Mouse (Mus musculus): ENCODE results near the gene Nipa2. TPM values are rescaled to one million over a fixed set of nuclear protein-coding genes. Genes with fewer than 3 reads are reported as not detected.
A peak's percentile ranks its signal among the peaks of the same experiment; 100 is the strongest.

Gene Nipa2
- total and polyA plus RNA-seq, 3 experiments: 26.3 to 28.6 TPM; not detected in 1

GRCm38 (mm10) chr7:55909519-55909918, 52.8 kb downstream of the Nipa2 start:
- Histone ChIP-seq H3K4me3 (ENCODE audit: control insufficient read depth in 1 of 2, insufficient read depth in 1 of 2, low read depth in 2 of 2, low read length in 2 of 2) (no peak overlapping the region), H3K9me3 (replicated peaks; ENCODE audit: insufficient read depth, low read length) (no peaks in the 10 kb centered on the region), H3K9ac (ENCODE audit: control insufficient read depth, low read depth, low read length, poor library complexity, severe bottlenecking) (no peak overlapping the region), H3K36me3 (ENCODE audit: control insufficient read depth in 1 of 2, insufficient read depth in 2 of 2, low read length in 2 of 2) (no peaks in the 10 kb centered on the region; a peak in 1 of 4 replicates), H3K27me3 (ENCODE audit: control insufficient read depth in 1 of 2, insufficient read depth in 2 of 2, low read length in 2 of 2) (no peaks in the 10 kb centered on the region), H3K4me1 (ENCODE audit: control insufficient read depth in 1 of 2, insufficient read depth in 2 of 2, low read length in 2 of 2) (no peaks in the 10 kb centered on the region), H3K27ac (ENCODE audit: control insufficient read depth, low read depth, low read length) (no peak overlapping the region), H3K79me2 (ENCODE audit: control insufficient read depth, insufficient read depth, low read length, poor library complexity) (no peaks in the 10 kb centered on the region)
- DNase-seq (ENCODE audit: low read depth, low spot score): peak; percentile 16
- no peak for TF ChIP-seq ZC3H11A (IDR thresholded peaks at IDR 0.05; ENCODE audit: low read depth, low read length)
- TF ChIP-seq USF2 (IDR thresholded peaks at IDR 0.05; ENCODE audit: borderline replicate concordance in 1 of 2, insufficient read depth in 1 of 2, low read depth in 1 of 2, low read length in 2 of 2): no peak
- no peak for TF ChIP-seq TBP (IDR thresholded peaks at IDR 0.05; ENCODE audit: low read depth, low read length)
- TF ChIP-seq MYB (IDR thresholded peaks at IDR 0.05; ENCODE audit: low read depth, low read length): no peak
- TF ChIP-seq SIN3A (IDR thresholded peaks at IDR 0.05; ENCODE audit: low read length): no peak
- TF ChIP-seq ZKSCAN1 (IDR thresholded peaks at IDR 0.05; ENCODE audit: low read depth, low read length): no peak
- no peak for TF ChIP-seq HCFC1 (IDR thresholded peaks at IDR 0.05; ENCODE audit: low read depth, low read length)
- TF ChIP-seq POLR2A (IDR thresholded peaks at IDR 0.05; ENCODE audit: control insufficient read depth in 1 of 2, insufficient read depth in 1 of 2, low read depth in 1 of 2, low read length in 2 of 2, poor library complexity in 1 of 2): no peak
- TF ChIP-seq RCOR1 (IDR thresholded peaks at IDR 0.05; ENCODE audit: low read depth, low read length): no peak

- H3K9ac ChIP-seq (ENCODE audit: control insufficient read depth, low read depth, low read length, poor library complexity, severe bottlenecking): no peak overlapping the region
- no peak overlapping the region for H3K27ac ChIP-seq (ENCODE audit: control insufficient read depth, low read depth, low read length)
- H3K4me1 ChIP-seq (ENCODE audit: control insufficient read depth in 1 of 2, insufficient read depth in 2 of 2, low read length in 2 of 2): no peaks in the 10 kb centered on the region
- DNase-seq (ENCODE audit: low read depth, low spot score): no peak
- H3K27me3 ChIP-seq (ENCODE audit: control insufficient read depth in 1 of 2, insufficient read depth in 2 of 2, low read length in 2 of 2): no peaks in the 10 kb centered on the region
- peaks cover 0 to 1% of the 10 kb centered on the region in 2 experiments; a peak in 1 of 4 replicates for H3K36me3 ChIP-seq (ENCODE audit: control insufficient read depth in 1 of 2, insufficient read depth in 2 of 2, low read length in 2 of 2)
- H3K79me2 ChIP-seq (ENCODE audit: control insufficient read depth, insufficient read depth, low read length, poor library complexity): no peaks in the 10 kb centered on the region
- H3K9me3 ChIP-seq (replicated peaks; ENCODE audit: insufficient read depth, low read length): no peaks in the 10 kb centered on the region
- TF ChIP-seq POLR2A (IDR thresholded peaks at IDR 0.05; ENCODE audit: control insufficient read depth in 1 of 2, insufficient read depth in 1 of 2, low read depth in 1 of 2, low read length in 2 of 2, poor library complexity in 1 of 2) (no peak), UBTF (IDR thresholded peaks at IDR 0.05; ENCODE audit: borderline replicate concordance, insufficient read depth, low read depth, low read length) (no peak), ZNF384 (IDR thresholded peaks at IDR 0.05; ENCODE audit: low read depth, low read length) (no peak), SMC3 (IDR thresholded peaks at IDR 0.05; ENCODE audit: low read depth, low read length) (peak; percentile 26), GABPA (IDR thresholded peaks at IDR 0.05; ENCODE audit: low read depth, low read length) (no peak), ZC3H11A (IDR thresholded peaks at IDR 0.05; ENCODE audit: low read depth, low read length) (no peak), CTCF (IDR thresholded peaks at IDR 0.05 in 2 of 3, conservative IDR thresholded peaks at IDR 0.05 in 1 of 3; ENCODE audit: control insufficient read depth in 1 of 3, insufficient read depth in 1 of 3, low read depth in 2 of 3, low read length in 3 of 3, poor library complexity in 1 of 3, severe bottlenecking in 1 of 3) (peak in 2 of 3 experiments; percentile 7 to 49; a peak in 2 of 6 replicates), MAX (IDR thresholded peaks at IDR 0.05; ENCODE audit: low read length) (no peak), MXI1 (IDR thresholded peaks at IDR 0.05; ENCODE audit: low read depth, low read length) (no peak), NELFE (IDR thresholded peaks at IDR 0.05; ENCODE audit: low read depth, low read length) (no peak)
- no peak overlapping the region for H3K4me3 ChIP-seq (ENCODE audit: control insufficient read depth in 1 of 2, insufficient read depth in 1 of 2, low read depth in 2 of 2, low read length in 2 of 2)
Observed at GRCm38 (mm10) chr7:55905449-55905848, 56.8 kb downstream of the Nipa2 start.
